Mouse (Mus musculus) kidney, postnatal 0 days (tissue): ENCODE data around the gene Celsr1. TPM values are rescaled to one million over a fixed set of nuclear protein-coding genes. Genes with fewer than 3 reads are reported as not detected.

Experiments used
- ATAC-seq: fragments of 200-750 bp; cut with Nextera tagmentation; replicated peaks from 2 replicates; pipeline ENCODE4 v1.8.0; 2017; ENCODE audit warnings: low read depth, moderate number of reproducible peaks, moderate TSS enrichment, moderate library complexity; ENCODE audit not compliant: low FRiP score
- DNase-seq: peaks from one replicate; pipeline ENCODE4 v3.0.0-alpha.2; 2016; ENCODE audit warnings: low spot score
- H3K27ac ChIP-seq: fragments of 300-500 bp; sonication (generic); 2 replicates; pipeline ENCODE4 v1.5.1; 2014; ENCODE audit warnings: mild to moderate bottlenecking
- H3K27me3 ChIP-seq: fragments of 300-500 bp; sonication (generic); 2 replicates; pipeline ENCODE4 v1.6.1; 2014; ENCODE audit warnings: low read length, mixed read lengths; ENCODE audit not compliant: insufficient read depth
- H3K36me3 ChIP-seq: fragments of 300-500 bp; sonication (generic); 2 replicates; pipeline ENCODE4 v1.6.1; 2014; ENCODE audit warnings: low read length, mixed read lengths; ENCODE audit not compliant: insufficient read depth
- H3K4me1 ChIP-seq: fragments of 300-500 bp; sonication (generic); replicated peaks from 2 replicates; pipeline ENCODE4 v1.6.1; 2014; ENCODE audit warnings: antibody characterized with exemption, low read length, mixed read lengths; ENCODE audit not compliant: insufficient read depth
- H3K4me2 ChIP-seq: fragments of 300-500 bp; sonication (generic); 2 replicates; pipeline ENCODE4 v1.6.1; 2014; ENCODE audit warnings: mild to moderate bottlenecking, low read length, moderate library complexity, mixed read lengths
- H3K4me3 ChIP-seq: fragments of 300-500 bp; sonication (generic); replicated peaks from 2 replicates; pipeline ENCODE4 v1.5.1; 2014; ENCODE audit warnings: low read depth, low read length
- H3K9ac ChIP-seq: fragments of 300-500 bp; sonication (generic); 2 replicates; pipeline ENCODE4 v1.6.1; 2014; ENCODE audit warnings: low read depth, low read length
- H3K9me3 ChIP-seq: fragments of 300-500 bp; sonication (generic); replicated peaks from 2 replicates; pipeline ENCODE4 v1.6.1; 2016; ENCODE audit warnings: low read length, inconsistent platforms, mixed read lengths
- CTCF ChIP-seq: IDR thresholded peaks from 2 replicates; pipeline ENCODE4 v1.5.1; 2016; ENCODE audit warnings: antibody characterized with exemption, low read depth, mild to moderate bottlenecking, moderate library complexity
- WGBS: fragments of 180-500 bp; shearing (Covaris S2); extraction: QIAGEN DNeasy Blood & Tissue Kit; methylation state at CpG from one replicate; pipeline ENCODE4 v1.1.7; 2014; 5-methylcytosine and 5-hydroxymethylcytosine counted together
- polyA plus RNA-seq: library from polyadenylated mRNA; unstranded; fragments of >200 nt; fragmentation: Nextera tagmentation; extraction: Ambion mirVana; gene quantifications from 2 replicates; pipeline ENCODE4 v1.2.1, GENCODE M21; 2015

The Celsr1 gene
- polyA plus RNA-seq, 1 experiment from 2014 or later, result 2.9 TPM

DNA sequence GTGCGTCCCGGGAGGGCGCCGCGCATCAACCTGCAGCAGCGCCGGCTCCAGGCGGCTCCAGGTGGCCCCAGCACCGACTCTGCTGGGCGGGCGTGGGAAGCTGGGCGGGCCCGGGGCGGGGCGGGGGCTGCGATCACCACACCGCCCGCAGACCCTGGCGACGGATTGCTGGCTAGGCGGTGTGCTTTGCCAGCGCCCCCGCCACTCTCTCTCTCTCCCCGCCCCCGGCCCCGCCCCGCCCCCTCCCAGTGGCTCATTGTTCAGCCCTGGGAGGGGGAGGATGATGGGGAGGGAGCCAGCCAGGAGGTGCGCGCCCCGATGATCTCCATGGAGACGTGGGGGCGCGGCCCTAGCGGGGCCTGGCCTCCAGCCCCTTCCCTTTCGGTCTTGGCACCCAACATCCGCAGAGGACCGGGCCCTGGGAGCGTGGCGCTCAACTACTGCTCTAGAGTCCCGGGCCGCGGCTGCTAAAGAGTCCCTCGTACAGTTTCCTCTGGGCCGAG is 495 bp upstream of the Celsr1 start:
- peak overlapping the region; percentile 73 for H3K4me3 ChIP-seq
- DNase-seq (peak; percentile 83), ATAC-seq (peak; percentile 76)
- peak overlapping the region; percentile 89 for H3K4me2 ChIP-seq
- no peaks in the 10 kb centered on the region for H3K9me3 ChIP-seq
- WGBS, result under 1% methylated on average over 38 of the region's 44 CpGs
- peak overlapping the region; percentile 91 for H3K27ac ChIP-seq
- peak overlapping the region; percentile 73 for H3K9ac ChIP-seq
- no peak for TF ChIP-seq CTCF
- H3K4me1 ChIP-seq, result peaks cover 2% of the 10 kb centered on the region; the same call in 1 of the 2 replicates
- H3K36me3 ChIP-seq, result peaks cover 7% of the 10 kb centered on the region; the same call in 1 of the 2 replicates
- H3K27me3 ChIP-seq, result no peaks in the 10 kb centered on the region

DNA sequence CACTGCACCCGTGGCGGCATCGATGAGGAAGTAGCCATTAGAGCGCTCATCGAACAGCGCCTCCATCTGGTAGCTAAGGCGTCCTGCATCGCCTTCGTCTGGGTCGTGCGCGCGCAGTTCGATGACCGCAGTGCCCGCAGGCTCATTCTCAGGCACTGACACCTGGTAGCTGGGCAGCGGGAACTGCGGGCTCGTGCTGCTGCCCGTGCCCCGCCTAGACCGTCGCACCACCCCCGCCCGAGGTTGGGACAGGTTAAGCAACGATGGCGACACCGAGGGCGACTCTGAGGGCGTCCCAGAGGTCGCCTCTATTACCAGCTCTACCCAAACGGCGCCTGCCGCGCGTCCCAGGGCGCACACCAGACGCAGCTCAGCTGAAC is 776 bp downstream of the Celsr1 start:
- Histone ChIP-seq H3K36me3 (peaks cover 7% of the 10 kb centered on the region; the same call in 1 of the 2 replicates), H3K4me3 (peak overlapping the region; percentile 73), H3K4me2 (peak overlapping the region; percentile 89), H3K4me1 (peaks cover 13% of the 10 kb centered on the region; the same call in 1 of the 2 replicates), H3K27me3 (no peaks in the 10 kb centered on the region), H3K9me3 (no peaks in the 10 kb centered on the region), H3K9ac (peak overlapping the region; percentile 73), H3K27ac (peak overlapping the region; percentile 91)
- WGBS, result 1% methylated on average over 38 of the region's 38 CpGs
- TF ChIP-seq CTCF, result peak; percentile 74
- ATAC-seq, result peak; percentile 11; the same call in 1 of the 2 replicates
- DNase-seq, result peak; percentile 63

DNA sequence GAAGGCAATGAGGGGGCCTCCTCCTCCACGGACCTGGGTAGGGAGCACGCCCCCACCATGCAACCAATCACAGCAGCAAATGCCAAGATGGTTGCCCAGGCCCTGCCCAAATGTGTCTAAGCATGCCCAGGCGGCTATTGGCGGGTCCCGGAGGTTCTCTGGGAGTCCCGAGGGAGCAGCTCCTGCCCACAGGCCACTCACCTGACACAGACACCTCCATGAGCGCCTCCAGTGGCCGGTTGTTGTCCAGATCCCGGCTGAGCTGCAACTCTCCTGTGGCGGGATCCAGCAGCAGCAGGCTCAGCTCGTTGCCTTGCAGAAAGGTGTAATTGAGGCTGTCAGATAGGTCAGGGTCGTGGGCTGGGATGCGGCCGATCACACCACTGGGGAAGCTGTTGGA is 3.6 kb downstream of the Celsr1 start:
- Histone ChIP-seq H3K9me3 (no peaks in the 10 kb centered on the region), H3K4me1 (peaks cover 13% of the 10 kb centered on the region; the same call in 1 of the 2 replicates), H3K36me3 (peaks cover 7% of the 10 kb centered on the region; the same call in 1 of the 2 replicates), H3K27ac (no peak overlapping the region), H3K4me3 (no peak overlapping the region), H3K4me2 (peak overlapping the region; percentile 44; the same call in 1 of the 2 replicates), H3K27me3 (no peaks in the 10 kb centered on the region), H3K9ac (no peak overlapping the region)
- 74% methylated on average over 14 of the region's 14 CpGs for WGBS
- TF ChIP-seq CTCF, result no peak
- DNase-seq (no peak), ATAC-seq (no peak)

DNA sequence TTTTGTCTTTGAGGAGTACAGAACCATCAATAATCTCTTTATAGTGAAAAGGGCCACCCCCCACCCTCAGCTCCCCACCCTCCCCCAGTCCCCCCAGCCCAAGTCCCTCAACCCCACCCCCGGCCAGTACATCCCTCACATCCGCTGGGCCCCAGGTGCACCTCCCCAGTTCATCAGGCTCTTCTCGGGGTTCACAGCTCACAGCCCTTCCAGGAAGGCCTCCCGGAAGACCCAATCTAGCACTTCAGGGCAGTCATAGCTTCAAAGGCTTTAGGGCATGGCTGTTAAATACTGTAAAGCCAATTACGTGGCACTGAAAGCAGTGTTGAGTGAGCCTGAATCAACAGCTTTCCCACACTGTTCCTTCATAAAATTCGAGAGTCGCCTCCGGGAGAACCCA is 5.7 kb downstream of the Celsr1 start:
- H3K4me1 ChIP-seq, result peaks cover 13% of the 10 kb centered on the region; the same call in 1 of the 2 replicates
- peaks cover 7% of the 10 kb centered on the region; the same call in 1 of the 2 replicates for H3K36me3 ChIP-seq
- H3K9me3 ChIP-seq, result no peaks in the 10 kb centered on the region
- H3K4me2 ChIP-seq, result peak overlapping the region; percentile 44
- WGBS, result 26% methylated on average over 8 of the region's 8 CpGs
- H3K9ac ChIP-seq, result 0 out of 2 replicates have a peak overlapping the region, but pooled peaks have one; percentile 27
- no peak for DNase-seq
- no peak overlapping the region for H3K27ac ChIP-seq
- H3K4me3 ChIP-seq, result no peak overlapping the region
- no peak for ATAC-seq
- H3K27me3 ChIP-seq, result no peaks in the 10 kb centered on the region
- TF ChIP-seq CTCF, result no peak

DNA sequence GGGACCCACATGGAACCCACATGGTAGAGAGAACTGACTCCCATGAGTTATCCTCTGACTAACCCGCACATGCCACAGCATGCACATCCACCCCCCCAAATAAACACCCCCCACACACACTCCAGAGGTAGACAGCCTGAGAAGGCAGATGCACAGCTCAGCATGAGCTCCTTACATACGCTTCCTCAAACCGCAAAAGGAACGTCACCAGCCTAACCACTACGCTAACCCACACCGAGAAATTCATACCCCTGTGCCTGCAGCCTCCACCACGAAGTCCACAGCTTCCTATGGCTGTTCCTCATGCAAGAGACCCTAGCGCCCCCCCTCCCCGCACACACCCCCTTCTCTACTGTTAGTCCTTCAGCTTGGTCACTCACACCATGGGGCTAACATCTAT is 11.6 kb downstream of the Celsr1 start:
- Histone ChIP-seq H3K9me3 (no peaks in the 10 kb centered on the region), H3K27me3 (no peaks in the 10 kb centered on the region), H3K4me3 (no peak overlapping the region), H3K4me1 (no peaks in the 10 kb centered on the region), H3K9ac (no peak overlapping the region), H3K27ac (no peak overlapping the region), H3K4me2 (no peak overlapping the region), H3K36me3 (0 out of 2 replicates have a peak, but pooled peaks cover 3% of the 10 kb centered on the region)
- no peak for ATAC-seq
- TF ChIP-seq CTCF, result no peak
- no peak for DNase-seq
- WGBS, result 88% methylated on average over 9 of the region's 9 CpGs

DNA sequence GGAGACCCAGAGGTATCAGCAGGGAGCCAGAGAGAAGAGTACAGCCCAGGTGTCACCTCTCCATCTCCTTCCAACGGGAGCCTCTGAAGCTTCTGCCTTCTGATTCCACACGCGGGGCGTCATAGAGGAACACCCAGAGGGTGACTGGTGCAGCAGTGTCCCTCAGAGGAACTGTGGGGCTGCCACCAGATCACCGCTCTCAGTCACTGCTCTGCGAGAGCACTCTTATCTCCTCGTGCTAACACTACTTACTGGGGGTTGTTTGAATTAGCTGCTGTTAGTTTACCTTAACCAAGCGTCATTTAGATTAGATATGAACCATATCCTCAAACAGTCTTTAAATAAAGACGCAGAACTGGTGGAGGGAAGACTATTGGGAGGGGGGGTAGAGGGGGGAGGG is 12.3 kb downstream of the Celsr1 start:
- 0 out of 2 replicates have a peak, but pooled peaks cover 3% of the 10 kb centered on the region for H3K36me3 ChIP-seq
- 76% methylated on average over 9 of the region's 9 CpGs for WGBS
- no peak overlapping the region for H3K4me3 ChIP-seq
- no peaks in the 10 kb centered on the region for H3K27me3 ChIP-seq
- no peaks in the 10 kb centered on the region for H3K4me1 ChIP-seq
- ATAC-seq, result no peak
- no peak for DNase-seq
- H3K9ac ChIP-seq, result no peak overlapping the region
- H3K4me2 ChIP-seq, result no peak overlapping the region
- H3K27ac ChIP-seq, result no peak overlapping the region
- no peaks in the 10 kb centered on the region for H3K9me3 ChIP-seq
- no peak for TF ChIP-seq CTCF

DNA sequence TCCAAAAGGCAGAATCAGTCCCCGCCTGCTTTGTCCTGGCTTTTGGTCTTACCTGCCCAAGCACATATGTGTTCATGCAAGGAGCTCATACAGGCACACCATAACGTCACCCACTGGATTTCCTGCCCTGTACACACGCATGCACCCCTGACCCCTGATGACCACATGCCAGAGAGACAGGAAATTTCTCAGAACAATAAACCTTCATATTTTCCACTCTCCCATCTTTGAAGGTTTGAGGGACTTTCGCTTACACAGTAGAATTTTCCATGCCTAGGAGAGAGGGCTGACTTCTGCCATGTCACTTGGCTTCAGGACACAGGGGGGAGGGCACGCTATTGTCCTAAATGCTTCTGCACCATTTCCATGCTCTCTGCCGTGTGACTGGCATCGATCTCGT is 13.6 kb downstream of the Celsr1 start:
- no peak overlapping the region for H3K9ac ChIP-seq
- peak overlapping the region; percentile 26; the same call in 1 of the 2 replicates for H3K27ac ChIP-seq
- no peaks in the 10 kb centered on the region for H3K4me1 ChIP-seq
- no peaks in the 10 kb centered on the region for H3K9me3 ChIP-seq
- no peak overlapping the region for H3K4me2 ChIP-seq
- H3K36me3 ChIP-seq, result 0 out of 2 replicates have a peak, but pooled peaks cover 3% of the 10 kb centered on the region
- 76% methylated on average over 8 of the region's 8 CpGs for WGBS
- no peaks in the 10 kb centered on the region for H3K27me3 ChIP-seq
- ATAC-seq (no peak), DNase-seq (peak; percentile 44)
- no peak overlapping the region for H3K4me3 ChIP-seq
- no peak for TF ChIP-seq CTCF
